Mouse (Mus musculus) cerebellum, adult (tissue): ENCODE data around the gene Dnajc13.

Source experiments
- ATAC-seq: cut with Nextera tagmentation; 2 replicates; pipeline ENCODE4 v1.9.2; 2017; ENCODE audit warnings: mild to moderate bottlenecking, moderate library complexity, mixed read lengths; ENCODE audit not compliant: insufficient number of reproducible peaks, low FRiP score, low TSS enrichment

Dnajc13 gene

DNA sequence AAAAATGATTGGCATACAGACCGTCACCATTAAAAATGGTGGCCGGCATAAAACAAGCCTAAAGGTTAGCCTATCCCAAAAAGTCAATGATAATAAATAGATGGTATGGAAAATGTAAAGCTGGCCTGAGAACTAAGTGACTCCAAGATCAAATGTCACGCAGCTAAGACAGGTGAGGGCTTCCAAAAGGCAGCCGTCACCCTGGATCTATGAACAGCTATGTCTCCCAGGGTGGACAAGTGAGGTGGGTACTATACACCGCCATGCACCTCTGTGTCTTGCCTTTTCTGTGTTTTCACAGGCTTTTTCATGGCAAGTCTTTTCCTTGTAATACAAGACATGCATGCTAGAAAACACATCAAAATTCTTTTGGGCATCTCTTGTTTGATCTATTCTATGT is 73.1 kb downstream of the Dnajc13 start:
- no peak for ATAC-seq

DNA sequence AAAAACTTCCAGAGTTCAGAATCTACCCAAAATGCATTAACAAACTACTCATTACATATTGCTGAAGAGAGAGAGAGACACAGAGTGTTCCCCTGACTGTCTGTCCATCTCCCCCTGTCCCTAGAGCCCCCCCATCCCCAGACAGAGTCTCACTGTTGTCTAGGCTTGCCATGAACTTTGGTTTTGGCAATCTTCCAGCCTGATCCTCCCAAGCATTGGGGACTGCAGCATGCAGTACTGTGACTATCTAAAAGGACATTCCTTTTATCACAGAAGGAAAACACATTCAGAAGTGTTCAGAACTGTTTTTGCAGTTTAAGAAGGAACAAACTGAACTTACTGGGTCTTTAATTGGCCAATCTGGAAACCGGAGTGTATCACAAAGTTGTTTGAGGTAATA is 74.0 kb downstream of the Dnajc13 start:
- no peak for ATAC-seq

DNA sequence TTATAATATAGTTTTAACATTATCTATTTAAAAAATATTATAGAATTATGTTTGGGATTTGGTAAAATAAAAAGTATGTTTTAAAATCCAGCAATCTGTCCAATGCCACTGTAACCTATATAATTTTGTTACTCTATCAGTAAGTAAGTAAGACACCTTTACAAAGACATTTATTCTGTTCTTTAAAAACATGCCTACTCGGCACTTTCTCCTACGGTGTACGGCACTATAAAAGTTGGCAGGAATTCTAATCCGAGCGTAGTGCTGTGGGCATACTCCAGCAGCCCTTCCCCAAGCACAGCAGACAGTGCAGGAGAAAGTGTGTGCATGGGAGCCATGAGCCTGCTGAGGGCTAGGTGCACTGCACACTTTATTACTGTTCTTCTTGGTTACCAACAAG is 75.7 kb downstream of the Dnajc13 start:
- no peak for ATAC-seq

DNA sequence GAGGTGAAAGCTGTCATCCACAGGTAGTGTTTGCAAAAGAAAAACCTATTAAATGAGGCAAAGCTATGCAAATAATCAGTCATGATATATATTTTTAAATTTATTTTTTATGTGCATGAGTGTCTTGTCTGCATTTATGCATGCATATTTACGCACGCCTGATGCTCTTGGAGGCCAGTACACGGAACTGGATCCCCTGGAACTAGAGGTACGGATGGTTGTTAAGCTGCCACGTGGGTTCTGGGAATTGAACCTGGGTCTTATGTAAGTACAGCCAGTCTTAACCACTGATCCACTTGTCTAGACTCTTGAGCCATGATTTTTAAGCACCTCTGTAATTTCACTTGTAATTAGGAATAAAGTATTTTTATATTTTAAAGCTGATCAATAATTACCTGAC is 79.5 kb downstream of the Dnajc13 start:
- ATAC-seq = no peak

DNA sequence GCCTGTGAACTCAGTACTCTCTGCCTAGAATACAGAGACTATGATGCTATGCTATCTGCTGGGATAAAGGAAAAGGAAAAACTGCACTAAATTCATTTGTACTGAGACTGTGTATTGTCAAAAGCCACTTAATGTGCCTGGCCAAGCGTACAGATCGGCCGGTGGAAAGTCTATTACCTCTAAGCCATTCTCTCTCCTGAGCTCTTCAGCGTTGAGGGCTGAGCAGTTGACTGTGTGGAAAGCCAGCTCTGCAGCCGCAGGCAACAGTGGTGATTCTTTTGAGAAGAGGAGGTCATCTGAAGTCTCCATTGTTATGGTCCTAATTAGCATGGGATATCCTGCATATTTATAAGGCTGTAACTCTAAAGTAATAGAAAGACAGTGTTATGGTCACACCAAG is 80.4 kb downstream of the Dnajc13 start:
- no peak for ATAC-seq

DNA sequence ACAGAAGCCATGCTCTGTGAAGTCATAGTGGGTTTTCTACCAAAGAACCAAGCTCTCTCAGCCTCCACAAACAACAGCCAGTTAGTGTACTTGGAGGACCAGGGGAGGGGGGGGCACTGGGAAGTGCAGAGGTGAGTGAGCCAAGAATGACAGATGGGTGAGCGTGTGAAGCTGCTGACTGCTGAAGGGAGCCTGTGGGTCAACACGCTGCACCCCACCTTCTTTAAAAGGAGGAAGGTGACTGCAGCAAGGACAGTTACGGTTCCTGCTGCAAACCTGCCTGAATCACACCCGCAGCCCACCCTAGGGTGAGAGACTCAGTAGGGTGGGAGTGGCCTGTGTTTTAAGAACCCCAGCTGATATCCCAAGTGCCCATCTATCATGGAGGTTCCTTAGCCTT is 81.1 kb downstream of the Dnajc13 start:
- peak; percentile 93 for ATAC-seq

DNA sequence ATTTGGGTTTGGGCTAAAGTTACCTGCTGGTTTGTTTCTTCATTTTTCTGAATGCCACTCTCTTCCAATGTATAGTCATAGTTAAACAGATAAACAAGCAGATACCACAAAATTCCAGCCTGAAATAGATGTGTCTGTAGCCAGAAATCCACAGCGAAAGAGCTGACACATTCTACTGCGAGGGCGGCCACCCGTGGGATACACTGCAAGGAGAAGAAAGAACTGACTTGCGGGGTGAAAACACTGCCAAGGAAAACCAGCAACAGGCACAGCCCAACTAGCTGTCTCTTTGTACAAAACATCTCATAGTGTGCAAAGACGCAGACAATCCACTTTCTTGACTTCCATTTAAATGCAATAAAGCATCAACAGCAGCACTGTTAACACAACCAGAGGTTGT is 82.7 kb downstream of the Dnajc13 start:
- no peak for ATAC-seq

DNA sequence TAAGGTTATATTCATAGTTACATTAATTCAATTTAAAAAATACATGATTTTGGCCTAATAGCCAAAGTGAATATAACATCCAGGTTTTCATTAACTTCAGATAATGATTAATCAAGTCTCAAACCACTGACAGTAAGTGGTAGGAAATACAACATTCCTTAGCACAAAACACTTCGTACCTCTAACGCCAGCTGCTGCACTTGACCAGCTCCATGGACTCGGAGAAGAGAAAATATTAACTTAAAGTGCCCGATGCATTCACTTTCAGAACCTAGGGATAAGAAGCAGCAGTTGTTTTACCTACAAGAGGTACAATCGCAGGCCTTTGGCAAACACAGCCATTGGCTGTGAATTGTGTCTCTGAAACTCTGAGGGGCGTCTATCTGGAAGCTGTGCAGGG is 90.4 kb downstream of the Dnajc13 start:
- ATAC-seq = no peak

DNA sequence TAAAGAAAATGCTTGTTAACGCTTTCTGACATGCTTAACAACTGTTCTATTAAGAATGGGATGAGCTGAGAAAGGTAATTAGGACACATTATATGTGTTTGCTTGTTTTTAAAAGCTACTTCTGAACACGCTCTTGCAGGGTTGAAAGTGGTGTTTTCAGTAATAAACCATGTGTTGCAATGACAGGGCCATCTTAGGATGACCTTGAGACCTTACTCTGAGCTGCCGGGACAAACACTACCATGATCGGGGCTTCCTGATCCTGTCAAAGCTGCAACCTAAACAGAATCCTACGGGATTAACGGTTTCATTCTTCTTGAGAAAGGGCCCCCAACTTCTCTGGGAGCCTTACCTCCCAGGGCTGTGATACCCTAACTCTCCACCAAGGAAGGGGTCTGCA is 91.1 kb downstream of the Dnajc13 start:
- ATAC-seq = no peak

DNA sequence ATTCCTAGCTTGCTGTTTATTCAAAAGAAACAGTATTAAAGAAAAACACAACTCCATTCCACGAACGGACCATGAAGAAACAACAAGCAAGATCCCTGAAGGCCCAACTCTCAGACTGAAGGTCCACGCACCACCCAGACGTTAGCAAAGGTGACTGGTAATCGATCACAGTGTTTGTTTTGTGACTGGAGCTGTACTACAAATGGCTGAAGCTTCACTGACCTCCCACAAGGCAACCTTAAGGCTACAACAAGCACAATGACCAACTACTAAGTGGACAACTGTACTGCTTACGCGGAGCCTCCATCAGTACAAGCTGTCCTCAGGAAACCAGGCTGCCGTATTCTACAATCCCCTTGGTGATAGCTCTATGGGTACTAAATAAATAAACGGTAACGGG is 92.7 kb downstream of the Dnajc13 start:
- ATAC-seq = no peak

DNA sequence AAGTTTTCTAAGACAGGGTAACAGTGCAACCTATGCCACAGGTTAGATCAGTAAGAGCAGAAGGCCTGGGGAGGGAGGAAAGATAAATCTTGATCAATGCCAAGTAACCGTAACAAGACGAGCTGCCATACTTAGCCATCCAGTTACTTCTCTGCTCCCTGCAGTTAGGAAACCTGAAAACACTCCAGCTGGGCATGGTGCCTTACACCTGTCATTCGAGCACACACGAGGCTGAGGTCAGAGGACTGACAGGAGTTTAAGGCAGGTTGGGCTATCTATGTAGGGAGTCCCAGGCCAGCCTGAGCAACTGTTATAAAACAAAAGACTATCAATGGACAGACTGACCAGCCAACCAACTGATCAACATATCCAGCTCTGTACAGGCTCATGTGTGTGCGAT is 96.8 kb downstream of the Dnajc13 start:
- no peak for ATAC-seq

DNA sequence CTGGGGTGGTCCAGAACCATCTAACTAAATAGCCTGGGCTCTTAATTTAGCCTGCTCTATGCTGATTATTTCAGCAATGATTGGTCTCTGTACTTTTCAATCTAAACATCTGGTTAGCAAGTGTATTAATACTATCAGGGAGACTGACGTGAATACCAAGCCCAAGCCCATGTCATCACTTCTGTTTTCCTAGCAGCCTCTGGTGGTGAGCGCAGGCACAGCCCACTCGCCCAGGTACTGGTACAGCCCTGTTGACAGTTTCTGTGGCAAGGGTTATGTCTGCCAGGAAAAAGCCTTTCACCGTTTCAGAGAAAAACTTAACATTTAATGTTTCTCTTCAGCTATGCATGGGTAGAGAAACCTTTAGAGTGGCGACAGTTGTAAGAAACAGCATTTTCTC is 98.5 kb downstream of the Dnajc13 start:
- ATAC-seq = no peak

DNA sequence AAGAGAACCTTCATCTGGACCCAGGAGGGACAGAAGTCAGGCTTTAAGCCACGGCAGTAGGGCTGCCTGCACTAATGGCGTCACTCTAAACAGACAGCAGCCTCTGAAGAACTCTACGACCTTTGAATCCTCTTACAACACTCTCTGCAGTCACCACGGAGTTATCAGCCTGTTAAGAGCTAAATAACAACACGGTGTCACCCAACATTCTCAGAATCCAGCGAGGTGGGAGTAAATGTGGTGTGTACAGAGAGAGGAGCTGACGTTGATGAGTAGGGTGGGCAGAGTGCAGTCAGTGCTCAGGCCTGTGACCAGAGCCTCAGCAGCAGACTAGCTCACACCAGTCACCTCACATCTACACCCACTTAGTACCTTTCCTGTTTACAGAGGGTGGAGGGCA is 101.6 kb downstream of the Dnajc13 start:
- no peak for ATAC-seq

DNA sequence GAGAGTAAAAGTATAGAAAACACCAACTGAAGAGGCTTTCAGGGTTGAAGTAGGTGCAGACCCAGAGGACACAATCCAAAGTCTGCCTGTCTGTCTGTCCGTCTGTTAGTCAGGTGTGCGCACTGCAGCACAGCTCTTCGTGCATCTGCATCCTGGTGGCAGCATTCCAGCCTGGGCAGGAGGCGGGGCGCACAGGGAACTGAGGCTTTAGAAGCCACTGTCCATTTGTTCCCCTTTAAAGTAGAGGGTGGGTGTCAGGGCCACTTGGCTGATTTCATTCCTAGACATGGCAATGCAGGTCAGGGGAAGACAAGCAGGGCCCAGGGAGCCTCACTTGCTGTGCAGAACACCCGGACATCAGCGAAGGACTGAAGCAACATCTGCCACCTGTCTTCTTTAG is 105.4 kb downstream of the Dnajc13 start:
- no peak for ATAC-seq

DNA sequence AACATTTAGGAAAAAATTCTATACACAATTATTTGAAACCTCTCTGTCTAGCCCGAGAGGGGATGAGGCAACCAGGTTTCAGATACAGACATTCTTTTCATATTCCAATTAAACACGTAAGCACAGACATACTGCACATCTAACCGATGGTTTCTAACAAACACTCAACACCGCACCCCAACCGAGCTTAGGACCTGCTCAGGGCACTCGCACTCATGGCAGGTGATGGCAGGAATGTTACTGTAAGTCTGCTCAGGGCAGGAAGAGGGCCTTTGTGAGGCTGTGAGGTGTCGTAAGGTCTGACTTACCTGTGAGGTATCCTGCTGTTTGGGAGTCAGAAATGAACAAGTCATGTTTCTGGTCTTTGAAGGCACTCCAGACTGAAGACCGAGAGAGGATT is 106.2 kb downstream of the Dnajc13 start:
- ATAC-seq = no peak

DNA sequence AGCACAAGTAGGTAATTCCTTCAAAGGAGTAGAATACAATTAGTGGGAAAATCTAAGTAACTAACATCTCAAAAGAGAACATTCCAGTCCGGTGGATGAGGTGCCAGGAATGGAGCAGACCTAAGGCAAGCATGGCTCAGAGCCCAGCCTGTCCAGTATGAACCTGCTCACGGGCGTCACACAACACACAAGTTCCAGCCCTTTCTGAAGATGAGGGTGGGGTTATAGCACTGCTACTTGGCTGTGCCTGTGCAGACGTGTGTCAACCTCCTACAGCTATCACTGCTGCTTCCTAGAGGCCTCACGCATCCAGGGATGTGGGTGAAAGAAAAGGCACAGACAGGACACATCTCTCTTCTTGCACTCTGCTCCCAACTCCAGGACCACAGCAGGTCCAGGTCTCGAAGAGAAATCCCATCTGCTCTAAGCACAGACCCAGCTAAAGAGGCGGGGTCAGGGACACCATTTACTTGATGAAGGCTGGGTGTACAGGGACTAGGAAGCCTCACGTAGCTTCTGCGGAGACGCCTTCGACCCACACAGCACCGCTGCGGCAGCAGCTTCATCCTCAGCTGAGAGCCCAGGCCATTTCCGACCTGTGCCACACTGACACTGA is 107.5 kb downstream of the Dnajc13 start:
- no peak for ATAC-seq

DNA sequence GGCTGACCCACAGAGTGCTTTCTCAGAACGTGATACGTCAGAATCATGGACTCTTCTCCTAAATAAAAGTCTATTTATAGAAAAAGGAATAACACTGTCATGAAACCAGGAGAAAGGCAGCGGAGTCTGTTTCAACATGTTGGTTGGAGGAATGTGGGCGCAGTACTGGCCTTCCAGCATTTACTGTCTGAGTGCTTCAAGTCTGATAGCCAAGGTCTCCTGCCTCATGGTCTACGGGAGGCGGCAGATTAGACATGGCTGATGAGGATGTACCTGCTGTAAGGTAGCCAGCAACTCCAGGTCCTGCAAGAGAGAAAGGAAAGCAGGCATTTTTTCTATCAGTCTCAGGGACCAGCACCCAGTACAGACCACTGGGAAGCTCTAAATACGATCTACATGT is 110.6 kb downstream of the Dnajc13 start:
- ATAC-seq = no peak

DNA sequence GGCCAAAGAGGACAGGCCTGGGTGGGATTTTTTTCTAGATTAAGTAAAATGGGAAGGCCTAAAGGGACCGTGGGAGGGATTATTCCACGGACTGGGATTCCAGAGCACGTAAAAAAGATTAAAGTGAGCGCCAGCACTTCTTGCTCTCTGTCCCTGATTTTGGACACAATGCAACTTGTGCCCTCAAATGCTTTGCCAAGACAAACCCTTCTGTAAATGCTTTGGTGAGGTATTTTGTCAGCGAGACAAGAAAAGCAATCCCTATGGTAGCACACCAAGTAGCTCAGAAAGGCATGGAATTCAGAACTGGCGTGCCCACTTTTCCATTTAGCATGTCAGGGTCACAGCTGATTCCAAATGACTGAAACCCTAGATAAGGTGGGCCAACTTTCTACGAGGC is 113.8 kb downstream of the Dnajc13 start:
- no peak for ATAC-seq

DNA sequence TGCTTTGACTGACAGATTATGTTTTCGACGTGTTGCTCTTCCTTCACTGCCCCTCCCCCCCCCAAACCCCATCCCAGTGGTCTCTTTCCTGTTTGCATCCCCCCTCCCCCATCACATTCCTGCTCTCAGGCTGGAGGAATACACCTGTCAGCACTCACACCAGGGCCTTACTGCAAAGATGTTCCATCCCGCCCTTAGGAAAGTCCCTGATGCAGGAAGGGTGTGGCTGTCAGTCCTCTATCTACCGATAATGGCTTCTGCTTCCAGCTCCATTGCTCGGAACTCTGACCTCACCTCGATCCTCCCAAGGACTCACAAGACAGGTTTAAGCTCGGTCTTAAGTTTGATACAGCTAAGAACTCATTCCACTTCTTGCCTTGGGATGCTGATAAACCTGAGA is 116.0 kb downstream of the Dnajc13 start:
- no peak for ATAC-seq

DNA sequence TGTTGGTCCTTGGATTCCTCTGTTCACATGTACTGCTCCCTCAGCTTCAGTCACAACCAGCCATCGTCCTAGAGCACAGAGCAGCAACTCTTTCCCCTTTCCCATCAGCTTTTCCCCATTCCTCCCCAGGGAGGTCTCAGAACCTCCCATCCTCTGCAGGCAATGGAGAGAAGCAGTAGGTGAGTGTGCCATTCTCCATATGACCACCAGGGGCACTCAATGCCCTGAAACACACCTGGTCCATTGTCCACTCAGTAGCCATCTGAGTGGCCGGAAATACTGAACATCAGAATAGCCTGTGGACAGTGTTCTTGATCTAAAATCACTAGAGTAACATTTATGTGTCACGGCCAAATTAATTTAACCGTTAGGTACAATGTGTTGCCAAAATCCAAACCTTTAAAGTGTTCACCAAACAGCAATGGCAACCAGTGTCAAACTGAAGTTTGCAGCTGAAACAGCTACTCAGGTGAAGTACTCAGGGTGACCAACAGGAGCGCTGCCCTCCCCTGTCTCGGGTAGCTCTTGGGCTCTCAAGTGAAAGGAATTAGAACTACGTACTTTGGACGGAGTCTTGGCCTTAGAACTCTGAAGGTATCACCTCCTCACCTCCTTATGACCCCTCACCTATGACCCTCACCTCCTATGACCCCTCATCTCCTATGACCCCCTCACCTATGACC is 118.3 kb downstream of the Dnajc13 start:
- no peak for ATAC-seq

DNA sequence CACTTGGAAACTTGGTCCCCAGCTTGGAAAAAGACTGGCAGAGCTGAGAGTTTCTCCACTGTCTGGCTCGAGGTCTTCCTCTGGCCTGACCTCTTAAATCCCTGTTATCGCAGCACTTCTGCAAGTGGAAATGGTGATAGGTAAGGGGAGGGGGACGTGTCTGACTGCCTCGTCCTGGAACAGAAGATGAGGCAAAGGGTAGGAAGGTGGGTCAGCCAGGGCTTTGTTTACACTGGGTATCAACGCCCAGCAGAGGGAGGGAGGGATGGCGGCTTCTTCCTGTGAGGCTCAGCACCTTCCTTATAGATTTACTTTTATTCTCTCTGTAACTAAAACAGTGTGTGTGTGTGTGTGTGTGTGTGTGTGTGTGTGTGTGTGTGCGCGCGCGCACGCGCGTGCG is 119.9 kb downstream of the Dnajc13 start:
- no peak for ATAC-seq

DNA sequence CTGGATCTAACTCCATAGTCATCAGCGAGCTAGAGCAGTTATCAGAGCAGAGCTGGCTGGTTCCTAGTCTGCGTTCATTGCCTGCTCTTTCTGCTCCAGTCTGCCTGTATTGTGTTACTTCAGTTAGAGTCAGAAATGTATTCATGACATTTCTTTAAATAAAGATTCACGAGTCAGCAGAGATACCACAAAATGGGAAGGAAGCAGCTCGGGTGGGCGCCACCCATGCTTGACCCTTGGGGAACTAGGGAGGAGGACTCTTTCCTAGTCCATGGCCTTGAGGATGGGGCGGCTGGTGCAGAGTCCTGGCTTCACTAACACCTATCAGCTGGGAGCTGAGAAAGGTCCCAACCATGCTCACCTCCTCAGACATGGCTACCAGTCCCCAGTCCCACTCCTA is 122.4 kb downstream of the Dnajc13 start:
- ATAC-seq = no peak
